Mouse (Mus musculus) intestine, embryonic 16.5 days (tissue): ENCODE data around the gene Slc24a5. TPM values are rescaled to one million over a fixed set of nuclear protein-coding genes. Genes with fewer than 3 reads are reported as not detected.

ENCODE experiments used
- ATAC-seq: fragments of 200-750 bp; cut with Nextera tagmentation; 2 replicates; pipeline ENCODE4 v1.8.0; 2017; ENCODE audit warnings: moderate TSS enrichment, moderate library complexity
- H3K27ac ChIP-seq: fragments of 300-500 bp; sonication (generic); 2 replicates; pipeline ENCODE4 v1.5.1; 2014; ENCODE audit warnings: mild to moderate bottlenecking, low read length
- H3K27me3 ChIP-seq: fragments of 300-500 bp; sonication (generic); replicated peaks from 2 replicates; pipeline ENCODE4 v1.6.1; 2014; ENCODE audit warnings: low read length, control low read depth, mixed read lengths; ENCODE audit not compliant: control insufficient read depth, insufficient read depth
- H3K36me3 ChIP-seq: fragments of 300-500 bp; sonication (generic); 2 replicates; pipeline ENCODE4 v1.6.1; 2014; ENCODE audit warnings: low read length, control low read depth; ENCODE audit not compliant: control insufficient read depth, insufficient read depth
- H3K4me1 ChIP-seq: fragments of 300-500 bp; sonication (generic); 2 replicates; pipeline ENCODE4 v1.6.1; 2014; ENCODE audit warnings: low read length, control low read depth, mixed read lengths; ENCODE audit not compliant: control insufficient read depth, insufficient read depth
- H3K4me2 ChIP-seq: fragments of 300-500 bp; sonication (generic); 2 replicates; pipeline ENCODE4 v1.6.1; 2014; ENCODE audit warnings: low read depth, low read length, control low read depth
- H3K4me3 ChIP-seq: fragments of 300-500 bp; sonication (generic); 2 replicates; pipeline ENCODE4 v1.5.1; 2014; ENCODE audit warnings: mild to moderate bottlenecking, low read length
- H3K9ac ChIP-seq: fragments of 300-500 bp; sonication (generic); 2 replicates; pipeline ENCODE4 v1.6.1; 2014; ENCODE audit warnings: low read depth, low read length
- H3K9me3 ChIP-seq: fragments of 300-500 bp; sonication (generic); 2 replicates; pipeline ENCODE4 v1.6.1; 2016; ENCODE audit warnings: low read length, control low read depth; ENCODE audit not compliant: control insufficient read depth
- WGBS: fragments of 180-500 bp; shearing (Covaris S2); extraction: QIAGEN DNeasy Blood & Tissue Kit; methylation state at CpG from one replicate; pipeline ENCODE4 v1.1.7; 2014; 5-methylcytosine and 5-hydroxymethylcytosine counted together
- polyA plus RNA-seq: library from polyadenylated mRNA; unstranded; fragments of >200 nt; fragmentation: Nextera tagmentation; extraction: Ambion mirVana; gene quantifications from 2 replicates; pipeline ENCODE4 v1.2.1, GENCODE M21; 2015

Slc24a5 gene
- polyA plus RNA-seq, 1 experiment from 2014 or later: 1.2 TPM

DNA sequence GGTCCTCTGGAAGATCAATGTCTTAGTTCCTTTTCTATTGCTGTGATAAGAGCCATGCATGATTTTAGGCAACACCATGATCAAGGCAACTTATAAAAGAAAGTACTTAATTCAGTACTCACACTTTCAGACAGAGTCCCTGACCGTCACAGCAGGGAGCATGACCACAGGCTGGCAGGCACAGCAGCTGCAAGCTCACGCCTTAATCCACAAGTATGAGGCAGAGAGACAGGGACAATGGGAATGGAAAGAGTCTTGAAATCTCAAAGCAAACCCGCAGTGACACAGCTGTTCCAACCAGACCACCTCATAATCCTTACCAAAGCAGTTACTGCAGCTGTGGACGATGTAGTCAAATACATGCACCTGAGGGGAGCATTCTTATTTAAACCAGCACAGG, 66.2 kb downstream of the Slc24a5 start:
- H3K27ac ChIP-seq: no peak overlapping the region
- H3K9ac ChIP-seq: no peak overlapping the region
- peaks cover 6% of the 10 kb centered on the region for H3K4me1 ChIP-seq
- no peak overlapping the region for H3K4me3 ChIP-seq
- no peaks in the 10 kb centered on the region for H3K27me3 ChIP-seq
- H3K36me3 ChIP-seq: no peaks in the 10 kb centered on the region
- no peak for ATAC-seq
- WGBS: 38% methylated on average over 4 of the region's 4 CpGs
- no peak overlapping the region for H3K4me2 ChIP-seq
- H3K9me3 ChIP-seq: no peaks in the 10 kb centered on the region

DNA sequence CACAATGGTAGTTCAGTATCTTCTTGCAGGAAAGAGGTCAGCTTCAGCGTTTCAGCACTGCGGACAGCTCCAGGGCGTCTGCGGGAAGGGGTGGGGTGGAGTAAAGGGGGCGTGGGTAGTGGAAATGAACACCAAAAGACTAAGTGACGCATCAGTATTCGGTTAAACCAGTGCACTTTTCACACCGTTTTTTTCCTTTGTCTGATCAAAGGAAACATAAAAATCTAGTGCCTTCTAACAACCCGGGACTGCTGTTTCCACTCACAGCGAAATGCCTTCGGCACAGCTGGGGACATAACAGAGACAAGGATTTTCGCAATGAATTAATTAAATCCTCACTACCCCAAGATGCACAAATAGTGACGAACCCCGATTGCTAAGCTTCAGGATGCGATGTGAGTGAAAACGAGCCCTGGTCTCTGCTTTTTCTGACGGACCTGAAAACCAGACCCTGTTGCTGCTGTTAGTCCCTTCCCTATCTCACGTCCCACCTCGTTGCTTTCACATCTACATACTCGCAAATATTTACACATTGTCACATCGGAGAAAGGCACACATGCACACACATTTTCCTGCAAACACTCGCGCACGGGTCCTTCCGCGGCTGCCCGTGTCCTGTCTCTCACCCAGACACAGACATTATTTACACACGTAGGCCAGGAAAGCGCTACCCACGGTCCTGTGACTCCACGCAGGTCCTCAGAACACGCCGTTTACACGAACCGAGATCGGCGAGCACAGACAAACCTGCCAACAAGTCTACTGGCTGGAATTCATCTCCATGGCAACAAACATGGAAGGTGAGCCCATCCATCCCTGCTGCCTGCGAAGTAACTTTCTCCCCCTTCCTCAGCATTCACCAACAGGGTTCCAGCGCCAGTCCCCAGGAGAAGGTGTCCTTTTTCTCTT, 68.2 kb downstream of the Slc24a5 start, which contains the start of gene Ctxn2:
Ctxn2 (plus strand) TSS at position 790 of the 909 bp plus-strand sequence.
- Histone ChIP-seq H3K4me3 (peak within 1 kb of the TSS; percentile 37), H3K9me3 (no peaks in the 10 kb centered on the region), H3K36me3 (no peaks in the 10 kb centered on the region), H3K4me2 (peak within 1 kb of the TSS; percentile 69), H3K4me1 (peaks cover 6% of the 10 kb centered on the region), H3K27me3 (no peaks in the 10 kb centered on the region), H3K27ac (no peak within 1 kb of the TSS), H3K9ac (no peak within 1 kb of the TSS)
- WGBS: 1% methylated on average over 39 of the region's 39 CpGs
- ATAC-seq: peak; percentile 71

DNA sequence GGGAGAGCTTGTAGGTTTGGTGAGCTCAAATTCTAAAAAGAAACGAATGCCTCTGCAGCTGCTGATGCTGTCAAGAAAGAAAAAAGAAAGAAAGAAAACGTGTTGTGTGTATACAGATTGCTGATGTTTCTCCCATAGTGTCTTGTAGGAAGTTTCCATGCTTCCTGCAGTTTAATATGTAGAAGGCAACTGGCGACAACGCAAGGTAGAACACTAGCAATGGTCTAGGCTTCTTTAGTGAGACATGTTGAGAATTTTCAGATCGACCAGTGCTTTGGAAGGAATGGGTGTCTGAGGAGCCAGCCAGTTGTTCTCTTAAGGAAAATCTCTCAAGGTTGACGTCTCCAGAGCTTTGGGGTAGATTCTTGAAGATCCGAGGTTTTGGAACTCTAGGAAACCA, 68.9 kb downstream of the Slc24a5 start:
- no peaks in the 10 kb centered on the region for H3K36me3 ChIP-seq
- H3K9ac ChIP-seq: no peak overlapping the region
- no peak for ATAC-seq
- H3K27me3 ChIP-seq: no peaks in the 10 kb centered on the region
- no peak overlapping the region for H3K4me3 ChIP-seq
- peaks cover 6% of the 10 kb centered on the region for H3K4me1 ChIP-seq
- H3K9me3 ChIP-seq: no peaks in the 10 kb centered on the region
- no peak overlapping the region for H3K27ac ChIP-seq
- no peak overlapping the region for H3K4me2 ChIP-seq
- WGBS: 30% methylated on average over 7 of the region's 7 CpGs

Other genes starting within 250 kb of the Slc24a5 start
- 43.6 and 46.9 TPM in 2 replicates for gene Myef2, start 55.5 kb downstream of the Slc24a5 start, polyA plus RNA-seq
- gene Ctxn2, start 68.6 kb downstream of the Slc24a5 start, polyA plus RNA-seq: 0.17 TPM in 1 of 2 replicates, not detected in the other
- gene Slc12a1, start 84.4 kb downstream of the Slc24a5 start, polyA plus RNA-seq: not detected in 2 replicates
- gene Dut, start 179.1 kb downstream of the Slc24a5 start, polyA plus RNA-seq: 95.2 and 110 TPM in 2 replicates